ENCODE assay signal across 18 mouse cellular contexts in genomic region chr15:102501084-102501814, GRCm38 (mm10). TPM values are rescaled to one million over a fixed set of nuclear protein-coding genes. Genes with fewer than 3 reads are reported as not detected.
DNase-seq lines count a peak whose midpoint lies in the region; ATAC-seq lines count a peak whose summit lies in the region.
"Had no signal": no experiment of that assay in that cellular context is flagged by ENCODE, and none has a peak within 500 bp of the region (broad histone marks: within the 10 kb centered on the region; RNA-seq: fewer than 3 reads in every experiment).

No protein-coding gene starts in this region.

- no peaks in the 10 kb centered on the region for H3K9me3 ChIP-seq in heart, embryonic 10.5 days
- H3K9me3 ChIP-seq in lung, embryonic 15.5 days, result no peaks in the 10 kb centered on the region
- no peaks in the 10 kb centered on the region for H3K9me3 ChIP-seq in intestine, embryonic 15.5 days
- H3K9me3 ChIP-seq in midbrain, embryonic 15.5 days, result no peaks in the 10 kb centered on the region

- H3K9ac ChIP-seq in lung, embryonic 15.5 days, result no peak overlapping the region
- H3K9ac ChIP-seq in intestine, embryonic 15.5 days, result 0 out of 2 replicates have a peak overlapping the region, but pooled peaks have one; percentile 10
- H3K9ac ChIP-seq in midbrain, embryonic 15.5 days, result no peak overlapping the region

- H3K4me3 ChIP-seq in heart, embryonic 10.5 days, result no peak overlapping the region
- H3K4me3 ChIP-seq in lung, embryonic 15.5 days, result no peak overlapping the region
- no peak overlapping the region for H3K4me3 ChIP-seq in intestine, embryonic 15.5 days (replicated peaks)
- no peak overlapping the region for H3K4me3 ChIP-seq in midbrain, embryonic 15.5 days

- 0 out of 2 replicates have a peak, but pooled peaks have one; percentile 17 for ATAC-seq in lung, embryonic 15.5 days (ENCODE audit: borderline replicate concordance, extremely low read depth, low FRiP score, low TSS enrichment)
- ATAC-seq in intestine, embryonic 15.5 days, result 0 out of 2 replicates have a peak, but pooled peaks have one; percentile 7
- 0 out of 2 replicates have a peak, but pooled peaks have one; percentile 27 for ATAC-seq in midbrain, embryonic 15.5 days (replicated peaks)

- DNase-seq in heart, adult 11 months, result peak; percentile 92
- no peak for DNase-seq in heart, embryonic 10.5 days (ENCODE audit: low spot score)
- no peak for DNase-seq in lung, postnatal 14 days
- no peak for DNase-seq in layer of hippocampus, adult 11-12 months (ENCODE audit: low spot score)
- no peak for DNase-seq in adrenal gland, postnatal 10 days
- DNase-seq: B cell, adult 2 months; cerebellum, adult 11 months; heart, postnatal 36 days; kidney, adult 9 months; right cerebral cortex, postnatal 4 days; thymus, postnatal 36 days had no signal

- peaks cover 93% of the 10 kb centered on the region for H3K36me3 ChIP-seq in heart, embryonic 10.5 days
- H3K36me3 ChIP-seq in lung, embryonic 15.5 days, result peaks cover 84% of the 10 kb centered on the region
- H3K36me3 ChIP-seq in intestine, embryonic 15.5 days, result peaks cover 52% of the 10 kb centered on the region
- H3K36me3 ChIP-seq in midbrain, embryonic 15.5 days (replicated peaks), result peaks cover 80% of the 10 kb centered on the region

- no peak overlapping the region for H3K4me2 ChIP-seq in lung, embryonic 15.5 days
- H3K4me2 ChIP-seq in intestine, embryonic 15.5 days (replicated peaks), result no peak overlapping the region
- H3K4me2 ChIP-seq in midbrain, embryonic 15.5 days, result no peak overlapping the region

- H3K4me1 ChIP-seq in heart, embryonic 10.5 days, result 0 out of 2 replicates have a peak, but pooled peaks cover 9% of the 10 kb centered on the region
- peaks cover 10% of the 10 kb centered on the region; the same call in 1 of the 2 replicates for H3K4me1 ChIP-seq in lung, embryonic 15.5 days
- H3K4me1 ChIP-seq in intestine, embryonic 15.5 days (replicated peaks), result peaks cover 19% of the 10 kb centered on the region
- H3K4me1 ChIP-seq in midbrain, embryonic 15.5 days, result no peaks in the 10 kb centered on the region

- no peaks in the 10 kb centered on the region for H3K27me3 ChIP-seq in heart, embryonic 10.5 days (ENCODE audit: insufficient read depth, poor library complexity, severe bottlenecking)
- H3K27me3 ChIP-seq in lung, embryonic 15.5 days, result no peaks in the 10 kb centered on the region
- no peaks in the 10 kb centered on the region for H3K27me3 ChIP-seq in intestine, embryonic 15.5 days (replicated peaks)
- no peaks in the 10 kb centered on the region for H3K27me3 ChIP-seq in midbrain, embryonic 15.5 days (replicated peaks)

- no peak overlapping the region for H3K27ac ChIP-seq in heart, embryonic 10.5 days
- H3K27ac ChIP-seq in lung, embryonic 15.5 days, result no peak overlapping the region
- H3K27ac ChIP-seq in intestine, embryonic 15.5 days, result peak overlapping the region; percentile 6; the same call in 1 of the 2 replicates
- no peak overlapping the region for H3K27ac ChIP-seq in midbrain, embryonic 15.5 days

- WGBS in heart, embryonic 10.5 days, result 90% methylated on average over 19 of the region's 19 CpGs
- whole genome bisulfite sequencing in lung, embryonic 15.5 days, result 78% methylated on average over 19 of the region's 19 CpGs
- WGBS in intestine, embryonic 15.5 days, result 83% methylated on average over 19 of the region's 19 CpGs
- 88% methylated on average over 19 of the region's 19 CpGs for WGBS in midbrain, embryonic 15.5 days

RNA-seq across cellular contexts. Expression of gene Gm10337, which starts 2.3 kb away (rescaled TPM):
- not detected in 2 replicates for polyA plus RNA-seq in heart, embryonic 10.5 days (2016; fragmentation: Nextera tagmentation; extraction: Ambion mirVana)
- polyA plus RNA-seq in lung, embryonic 15.5 days (2015; fragmentation: Nextera tagmentation; extraction: Ambion mirVana), result not detected in 2 replicates
- polyA plus RNA-seq in intestine, embryonic 15.5 days (2015; fragmentation: Nextera tagmentation; extraction: Ambion mirVana), result 5.4 TPM in 1 of 2 replicates, not detected in the other
- polyA plus RNA-seq in midbrain, embryonic 15.5 days (2015; fragmentation: Nextera tagmentation; extraction: Ambion mirVana), result 13.8 and 16.1 TPM in 2 replicates
- 1 to 10 TPM; 3.7 to 4.1 TPM for total RNA-seq in adrenal gland, postnatal 10 days (2021)
- total RNA-seq: common myeloid progenitor, adult 5-6 weeks; heart, postnatal 36 days; layer of hippocampus, postnatal 25 days had no signal
- polyA plus RNA-seq: gonadal fat pad, adult 2 months; liver, embryonic 16.5 days had no signal

RNA-seq across cellular contexts. Expression of gene Map3k12, which starts 15.6 kb away (rescaled TPM):
- 17.9 and 19.7 TPM in 2 replicates for polyA plus RNA-seq in heart, embryonic 10.5 days (2016; fragmentation: Nextera tagmentation; extraction: Ambion mirVana)
- polyA plus RNA-seq in lung, embryonic 15.5 days (2015; fragmentation: Nextera tagmentation; extraction: Ambion mirVana), result 11.8 and 14.4 TPM in 2 replicates
- polyA plus RNA-seq in intestine, embryonic 15.5 days (2015; fragmentation: Nextera tagmentation; extraction: Ambion mirVana), result 10.8 and 11.0 TPM in 2 replicates
- polyA plus RNA-seq in midbrain, embryonic 15.5 days (2015; fragmentation: Nextera tagmentation; extraction: Ambion mirVana), result 62.2 and 63.6 TPM in 2 replicates
- 10 to 100 TPM in 1 of 2 experiments, 1 to 10 TPM in 1; 7.7 to 11.2 TPM for total RNA-seq in adrenal gland, postnatal 10 days (2021)

RNA-seq across cellular contexts. Expression of gene Tarbp2, which starts 16.7 kb away (rescaled TPM):
- polyA plus RNA-seq in heart, embryonic 10.5 days (2016; fragmentation: Nextera tagmentation; extraction: Ambion mirVana), result 127 and 140 TPM in 2 replicates
- polyA plus RNA-seq in lung, embryonic 15.5 days (2015; fragmentation: Nextera tagmentation; extraction: Ambion mirVana), result 80.7 and 82.7 TPM in 2 replicates
- 94.1 and 101 TPM in 2 replicates for polyA plus RNA-seq in intestine, embryonic 15.5 days (2015; fragmentation: Nextera tagmentation; extraction: Ambion mirVana)
- 104 and 108 TPM in 2 replicates for polyA plus RNA-seq in midbrain, embryonic 15.5 days (2015; fragmentation: Nextera tagmentation; extraction: Ambion mirVana)
- total RNA-seq in adrenal gland, postnatal 10 days (2021), result 10 to 100 TPM; 36.0 to 43.1 TPM

RNA-seq across cellular contexts. Expression of gene Npff, which starts 23.5 kb away (rescaled TPM):
- 0.88 and 0.99 TPM in 2 replicates for polyA plus RNA-seq in heart, embryonic 10.5 days (2016; fragmentation: Nextera tagmentation; extraction: Ambion mirVana)
- 2.0 and 5.4 TPM in 2 replicates for polyA plus RNA-seq in lung, embryonic 15.5 days (2015; fragmentation: Nextera tagmentation; extraction: Ambion mirVana)
- polyA plus RNA-seq in intestine, embryonic 15.5 days (2015; fragmentation: Nextera tagmentation; extraction: Ambion mirVana), result 1.3 and 1.6 TPM in 2 replicates
- 1.8 and 2.4 TPM in 2 replicates for polyA plus RNA-seq in midbrain, embryonic 15.5 days (2015; fragmentation: Nextera tagmentation; extraction: Ambion mirVana)
- 1 to 10 TPM; 2.5 to 5.9 TPM for total RNA-seq in adrenal gland, postnatal 10 days (2021)

RNA-seq across cellular contexts. Expression of gene Pcbp2, which starts 30.9 kb away (rescaled TPM):
- 143 and 183 TPM in 2 replicates for polyA plus RNA-seq in heart, embryonic 10.5 days (2016; fragmentation: Nextera tagmentation; extraction: Ambion mirVana)
- polyA plus RNA-seq in lung, embryonic 15.5 days (2015; fragmentation: Nextera tagmentation; extraction: Ambion mirVana), result 217 TPM in 2 replicates
- polyA plus RNA-seq in intestine, embryonic 15.5 days (2015; fragmentation: Nextera tagmentation; extraction: Ambion mirVana), result 178 and 182 TPM in 2 replicates
- 123 and 126 TPM in 2 replicates for polyA plus RNA-seq in midbrain, embryonic 15.5 days (2015; fragmentation: Nextera tagmentation; extraction: Ambion mirVana)
- 100 to 1,000 TPM; 703 to 724 TPM for total RNA-seq in adrenal gland, postnatal 10 days (2021)
